Mouse (Mus musculus) right cerebral cortex, postnatal 25 days (tissue): ENCODE data around the gene Adora1.

Source experiments
- DNase-seq: peaks from one replicate; pipeline ENCODE4 v3.0.0; 2022

Adora1 gene

GRCm38 (mm10) chr1:134215059-134215458 is 20.2 kb downstream of the Adora1 start:
- no peak for DNase-seq

- DNase-seq = no peak
These were observed 21.8 kb downstream of the Adora1 start for GRCm38 (mm10) chr1:134213405-134213804.

- DNase-seq = no peak
These were observed 22.9 kb downstream of the Adora1 start for GRCm38 (mm10) chr1:134212351-134212750.

- DNase-seq = no peak
These were observed 23.6 kb downstream of the Adora1 start for GRCm38 (mm10) chr1:134211631-134212030.

- no peak for DNase-seq
These were observed 24.2 kb downstream of the Adora1 start for GRCm38 (mm10) chr1:134211043-134211442.

GRCm38 (mm10) chr1:134210179-134210755 is 25.0 kb downstream of the Adora1 start:
- DNase-seq = no peak

- no peak for DNase-seq
These were observed 29.1 kb downstream of the Adora1 start for GRCm38 (mm10) chr1:134206085-134206484.

- DNase-seq = no peak
These were observed 29.8 kb downstream of the Adora1 start for GRCm38 (mm10) chr1:134205296-134206018.

- DNase-seq = peak; percentile 64
These were observed 31.0 kb downstream of the Adora1 start for GRCm38 (mm10) chr1:134204230-134204629.

GRCm38 (mm10) chr1:134201751-134202420 is 33.3 kb downstream of the Adora1 start:
- DNase-seq = no peak

DNA sequence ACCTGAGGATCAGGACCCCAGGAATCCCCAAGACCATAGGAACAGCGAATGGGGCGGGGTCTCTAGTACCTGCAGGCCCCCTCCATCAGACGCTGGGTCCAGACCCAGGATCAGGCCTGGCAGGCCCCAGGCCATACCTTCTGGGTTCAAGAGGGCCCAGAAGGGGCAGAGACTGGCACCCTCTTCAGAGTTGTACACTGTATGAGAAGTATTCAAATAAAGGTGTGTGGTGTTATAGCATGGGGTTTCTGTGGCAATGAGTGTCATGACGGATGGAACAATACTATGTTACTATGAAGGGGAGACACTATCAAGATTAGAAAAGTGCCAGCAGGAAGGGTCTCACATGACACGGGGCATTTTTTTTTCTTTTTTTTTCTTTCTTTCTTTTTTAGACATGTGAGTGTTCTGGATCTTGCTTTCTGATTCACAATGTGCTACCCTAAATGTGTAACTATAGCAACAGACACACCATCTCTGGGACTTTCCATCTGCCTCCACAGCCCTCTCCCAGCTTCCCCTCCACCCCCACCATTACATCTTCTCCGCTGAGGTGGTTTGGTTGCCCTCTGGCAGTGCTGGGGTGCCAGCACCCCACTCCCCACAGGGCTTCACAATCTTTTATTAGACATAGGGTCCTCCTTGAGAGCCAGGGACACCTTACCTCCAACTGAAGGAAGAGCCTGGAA is 34.1 kb downstream of the Adora1 start:
- DNase-seq = peak; percentile 49

DNA sequence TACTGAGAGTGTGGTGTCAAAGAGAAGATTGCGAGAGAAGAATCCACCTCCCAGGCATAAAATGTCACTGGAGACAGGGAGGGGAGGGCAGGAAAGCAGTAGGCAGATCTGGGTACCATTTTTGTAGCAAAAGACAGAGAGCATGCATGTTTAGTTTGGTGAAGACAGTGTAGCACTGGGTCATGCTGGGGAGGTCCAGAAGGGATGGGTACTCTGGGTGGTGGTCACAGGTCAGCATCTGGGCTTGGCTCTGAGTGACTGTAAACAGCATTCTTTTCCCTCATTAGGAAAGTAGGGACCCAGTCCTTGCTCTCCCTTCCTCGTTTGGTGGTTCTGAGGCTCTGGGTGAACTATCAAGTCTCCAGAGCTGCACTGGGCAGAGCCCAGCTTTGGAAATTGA is 34.8 kb downstream of the Adora1 start:
- DNase-seq = no peak

DNA sequence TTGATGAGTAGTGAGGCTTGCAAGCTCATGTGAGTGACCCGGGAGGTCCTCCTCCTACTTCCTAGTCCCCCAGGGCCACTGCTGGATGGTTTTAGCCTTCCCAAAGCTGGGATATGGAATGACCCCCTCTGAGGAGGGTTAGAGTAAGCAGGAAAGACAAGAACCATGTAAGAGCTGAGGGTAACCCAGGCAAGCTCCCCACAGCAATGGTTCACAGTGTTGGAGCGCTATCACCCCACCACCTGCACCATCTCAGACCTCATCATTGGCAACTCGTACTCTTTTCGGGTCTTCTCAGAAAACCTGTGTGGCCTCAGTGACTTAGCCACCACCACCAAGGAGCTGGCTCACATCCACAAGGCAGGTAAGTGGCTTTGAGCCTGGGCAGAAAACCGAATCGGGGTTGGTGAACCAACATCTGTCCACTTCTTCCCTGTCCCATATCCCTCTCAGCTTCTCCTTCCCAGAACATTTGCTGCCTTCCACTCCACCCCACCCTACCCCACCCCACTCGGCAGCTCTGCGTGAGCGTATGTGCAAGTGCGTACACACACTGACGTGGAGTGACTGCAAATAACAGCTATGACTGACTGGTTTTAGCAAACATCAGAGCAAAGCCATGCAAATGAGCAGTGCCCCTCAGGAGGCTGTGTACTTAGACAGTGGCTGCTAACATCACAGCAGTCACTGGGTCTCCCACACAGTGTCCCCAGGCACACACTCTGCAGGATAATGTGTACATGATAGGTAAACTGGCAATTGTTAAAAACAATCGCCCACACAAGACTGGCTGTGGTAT is 36.8 kb downstream of the Adora1 start:
- no peak for DNase-seq

DNA sequence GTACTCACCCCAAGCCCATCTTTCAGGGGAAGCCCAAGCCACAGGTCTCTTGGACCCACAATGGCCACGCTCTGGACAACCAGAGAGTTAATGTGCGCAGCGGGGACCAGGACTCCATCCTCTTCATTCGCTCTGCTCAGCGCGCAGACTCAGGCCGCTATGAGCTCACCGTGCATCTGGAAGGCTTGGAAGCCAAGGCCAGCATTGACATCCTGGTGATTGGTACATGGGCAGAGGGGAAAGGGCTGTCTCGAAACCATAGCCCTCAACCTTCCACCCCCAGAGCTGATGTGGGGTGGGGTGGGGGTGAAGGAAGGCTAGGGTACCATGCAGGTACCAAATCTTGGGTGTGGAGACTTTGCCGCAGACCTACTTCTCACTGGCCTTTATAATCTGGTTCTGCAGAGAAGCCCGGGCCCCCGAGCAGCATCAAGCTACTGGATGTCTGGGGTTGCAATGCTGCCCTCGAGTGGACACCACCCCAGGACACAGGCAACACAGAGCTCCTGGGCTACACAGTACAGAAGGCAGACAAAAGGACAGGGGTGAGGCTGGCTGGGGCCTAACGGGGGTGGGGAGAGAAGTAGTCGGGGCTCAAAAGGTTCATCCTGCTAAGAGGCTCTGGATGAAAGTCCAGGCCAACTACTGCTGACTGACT is 37.8 kb downstream of the Adora1 start:
- DNase-seq = no peak

DNA sequence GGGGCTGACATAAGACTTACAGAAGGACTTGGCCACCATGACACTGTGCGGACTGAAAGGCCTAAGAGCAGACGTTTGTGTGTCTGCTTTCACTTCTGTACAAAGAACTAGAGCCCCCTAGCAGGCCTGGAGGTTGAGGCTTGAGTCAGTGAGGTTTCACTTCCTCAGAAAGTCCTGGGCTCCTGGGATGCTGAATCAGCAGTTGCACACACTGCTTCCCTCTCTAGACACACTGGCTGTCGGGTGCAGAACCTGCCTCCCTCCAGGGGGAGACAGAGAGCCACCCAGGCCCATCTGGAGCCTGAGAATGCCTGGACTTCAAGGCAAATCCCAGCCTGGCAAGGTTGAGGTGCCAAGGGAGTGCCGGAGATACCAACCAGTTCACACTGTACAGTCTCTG is 38.8 kb downstream of the Adora1 start:
- peak; percentile 73 for DNase-seq

DNA sequence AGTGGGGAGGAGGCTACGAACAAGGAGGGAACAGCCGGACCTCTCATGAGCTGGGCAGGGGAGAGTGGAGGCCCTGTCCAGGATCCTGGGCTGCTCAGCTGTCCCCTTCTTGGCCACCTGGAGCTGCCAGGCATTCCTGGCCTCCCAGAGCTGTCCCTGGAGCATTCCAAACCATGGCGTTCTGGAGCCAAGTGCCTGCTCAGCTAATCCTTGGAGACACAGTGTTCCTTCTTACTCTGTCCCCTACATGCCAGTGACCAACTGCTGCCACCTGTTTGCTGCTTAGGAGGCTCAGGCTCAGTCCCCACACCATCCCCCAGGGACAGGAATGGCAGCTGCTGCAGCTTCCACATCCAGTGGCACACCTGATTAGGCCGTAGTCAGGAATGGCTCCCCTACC is 39.3 kb downstream of the Adora1 start:
- no peak for DNase-seq

- peak; percentile 52 for DNase-seq
These were observed 39.7 kb downstream of the Adora1 start for GRCm38 (mm10) chr1:134195571-134195970.

- DNase-seq = no peak
These were observed 40.1 kb downstream of the Adora1 start for GRCm38 (mm10) chr1:134195117-134195516.

DNA sequence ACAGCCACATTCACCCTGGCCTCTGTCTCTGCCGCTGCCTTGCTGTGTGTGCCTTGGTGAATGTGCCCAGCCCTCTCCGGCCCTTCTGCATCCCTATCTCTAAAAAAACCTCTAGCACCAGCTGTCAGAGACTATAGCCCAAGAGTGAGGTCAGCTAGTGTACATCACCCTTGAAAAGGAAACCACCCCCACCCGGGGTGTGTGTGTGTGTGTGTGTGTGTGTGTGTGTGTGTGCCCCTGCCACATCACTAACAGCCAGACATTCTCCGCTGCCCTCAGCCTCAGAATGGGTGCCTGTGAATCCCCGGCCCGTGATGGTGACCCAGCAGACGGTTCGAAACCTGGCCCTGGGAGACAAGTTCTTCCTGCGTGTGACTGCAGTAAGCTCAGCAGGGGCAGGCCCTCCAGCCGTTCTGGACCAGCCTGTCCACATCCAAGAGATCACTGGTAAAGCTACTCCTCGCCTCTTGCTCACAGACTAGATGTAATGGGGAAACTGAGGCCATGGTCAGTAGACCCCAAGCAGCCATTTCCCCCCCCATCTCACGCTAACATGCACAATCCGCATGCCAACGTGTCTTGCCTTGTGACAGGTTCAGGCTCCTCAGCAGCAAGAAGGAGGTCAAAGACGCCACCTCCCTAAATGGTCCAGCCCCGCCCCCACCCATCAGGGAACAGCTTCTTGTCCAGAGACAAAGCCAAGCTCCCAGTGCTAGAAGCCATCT is 40.8 kb downstream of the Adora1 start:
- no peak for DNase-seq

- DNase-seq = no peak
These were observed 41.5 kb downstream of the Adora1 start for GRCm38 (mm10) chr1:134193674-134194197.

GRCm38 (mm10) chr1:134193126-134193525 is 42.1 kb downstream of the Adora1 start, which contains the start of gene Mybph:
Gene Mybph (plus strand): TSS chr1:134193448.
- DNase-seq = no peak
